Mouse (Mus musculus) neutrophil, adult 59 days (primary cell): ENCODE data around the gene Mta1. TPM values are rescaled to one million over a fixed set of nuclear protein-coding genes. Genes with fewer than 3 reads are reported as not detected.

Source experiments
- total RNA-seq, 2 experiments: library from RNA; stranded (reverse); gene quantifications; 1 replicate in 1 of 2; 2 replicates in 1 of 2; pipeline ENCODE4 v1.2.4; 2023

Gene Mta1
- total RNA-seq, result 10 to 100 TPM; 21.5 to 26.1 TPM

GRCm38 (mm10) chr12:113097749-113098281 lies at the start of gene Mta1:
Gene Mta1, plus strand, starts transcription at chr12:113098278.

GRCm38 (mm10) chr12:113074329-113075062 lies 23.6 kb upstream of the Mta1 start, which contains the start of gene Tex22:
Gene Tex22, plus strand, starts transcription at chr12:113074502.

GRCm38 (mm10) chr12:113139908-113140615 lies 42.0 kb downstream of the Mta1 start, which contains the start of gene Crip2:
Gene Crip2, plus strand, starts transcription at chr12:113140236.

GRCm38 (mm10) chr12:113146112-113147057 lies 48.3 kb downstream of the Mta1 start, which contains the start of gene Crip1:
Gene Crip1, plus strand, starts transcription at chr12:113146316.

GRCm38 (mm10) chr12:113155887-113156539 lies 57.9 kb downstream of the Mta1 start, which contains the start of gene Tedc1:
Gene Tedc1, plus strand, starts transcription at chr12:113156421.

GRCm38 (mm10) chr12:113185442-113186291 lies 87.6 kb downstream of the Mta1 start, which contains the start of gene Tmem121:
Gene Tmem121, plus strand, starts transcription at chr12:113185930.

Other genes with a start within 250 kb of the Mta1 start
- gene Gpr132, start 230.1 kb upstream of the Mta1 start, total RNA-seq, result 10 to 100 TPM; 25.5 to 28.0 TPM
- gene Jag2, start 168.5 kb upstream of the Mta1 start, total RNA-seq, result 1 to 10 TPM in 1 of 2 experiments, under 1 TPM in 1; 0.18 to 1.6 TPM
- gene Nudt14, start 156.2 kb upstream of the Mta1 start, total RNA-seq, result 10 to 100 TPM in 1 of 2 experiments, 1 to 10 TPM in 1; 8.3 to 10.0 TPM
- gene Btbd6, start 121.8 kb upstream of the Mta1 start, total RNA-seq, result 1 to 10 TPM; 3.9 to 4.4 TPM
- gene Brf1, start 97.6 kb upstream of the Mta1 start, total RNA-seq, result 10 to 100 TPM; 67.0 to 70.7 TPM
- 10 to 100 TPM; 55.3 to 75.9 TPM for gene Pacs2, start 83.8 kb upstream of the Mta1 start, total RNA-seq
- gene Tex22, start 23.8 kb upstream of the Mta1 start, total RNA-seq, result under 1 TPM; 0.57 to 0.84 TPM
- gene Crip2, start 42.0 kb downstream of the Mta1 start, total RNA-seq, result 1 to 10 TPM; 4.0 to 5.6 TPM
- gene Crip1, start 48.0 kb downstream of the Mta1 start, total RNA-seq, result 100 to 1,000 TPM; 504 to 788 TPM
- gene Tedc1, start 58.1 kb downstream of the Mta1 start, total RNA-seq, result 10 to 100 TPM; 10.8 to 12.3 TPM
- gene Tmem121, start 87.7 kb downstream of the Mta1 start, total RNA-seq, result not detected